Mouse (Mus musculus) lung, adult 2 months (tissue): ENCODE data around the gene Grin2b.

Source experiments
- CTCF ChIP-seq: fragments of 200-500 bp; IDR thresholded peaks from 2 replicates; pipeline ENCODE4 v1.5.1; 2011; ENCODE audit warnings: mild to moderate bottlenecking, low read length, control low read depth; ENCODE audit not compliant: insufficient read depth
- POLR2A ChIP-seq: fragments of 200-500 bp; IDR thresholded peaks from 2 replicates; pipeline ENCODE4 v1.6.1; 2011; ENCODE audit warnings: low read depth, mild to moderate bottlenecking, control low read depth, low read length, borderline replicate concordance; ENCODE audit errors: extremely low read depth

DNA sequence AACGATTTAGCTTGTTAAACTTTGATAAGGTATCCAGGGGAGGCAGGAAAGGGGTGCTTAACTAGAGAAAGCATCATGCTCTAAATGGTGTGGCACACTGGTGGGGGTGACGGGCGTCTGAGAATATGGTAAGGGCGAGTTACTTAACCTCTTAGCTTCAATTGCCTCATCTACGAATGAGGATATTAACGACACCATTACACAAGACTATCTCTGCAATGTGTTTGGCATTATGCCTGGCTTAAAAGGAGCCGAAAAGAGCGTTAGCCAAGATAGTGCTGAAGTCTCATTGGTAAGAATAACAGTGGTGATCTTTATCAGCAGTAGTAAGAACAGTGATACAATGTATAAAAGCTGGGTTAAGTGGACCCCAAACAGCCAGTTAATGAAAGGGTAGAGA is 405.7 kb downstream of the Grin2b start:
- no peak for TF ChIP-seq CTCF
- TF ChIP-seq POLR2A = no peak
